Mouse (Mus musculus): ENCODE results near the gene Nek4. TPM values are rescaled to one million over a fixed set of nuclear protein-coding genes. Genes with fewer than 3 reads are reported as not detected.

Nek4 gene
- total RNA-seq, 2 experiments from 2014 or later = 7.8 to 8.3 TPM

Other genes starting within 250 kb of the Nek4 start
- gene Sfmbt1, start 236.5 kb upstream of the Nek4 start, total RNA-seq (2014; fragmentation: Nextera tagmentation) = 22.3 and 26.3 TPM in 2 replicates
- gene Sfmbt1, start 236.5 kb upstream of the Nek4 start, total RNA-seq (2017) = 12.7 and 13.7 TPM in 2 replicates
- gene Tmem110, start 125.8 kb upstream of the Nek4 start, total RNA-seq (2014; fragmentation: Nextera tagmentation) = 3.3 and 14.3 TPM in 2 replicates
- gene Tmem110, start 125.8 kb upstream of the Nek4 start, total RNA-seq (2017) = 4.1 and 6.9 TPM in 2 replicates
- 0.52 and 1.4 TPM in 2 replicates for gene Mustn1, start 72.2 kb upstream of the Nek4 start, total RNA-seq (2014; fragmentation: Nextera tagmentation)
- gene Mustn1, start 72.2 kb upstream of the Nek4 start, total RNA-seq (2017) = 1.2 TPM in 1 of 2 replicates, not detected in the other
- not detected in 2 replicates for gene Itih4, start 64.9 kb upstream of the Nek4 start, total RNA-seq (2014; fragmentation: Nextera tagmentation)
- gene Itih4, start 64.9 kb upstream of the Nek4 start, total RNA-seq (2017) = not detected in 2 replicates
- not detected in 2 replicates for gene Itih3, start 27.6 kb upstream of the Nek4 start, total RNA-seq (2014; fragmentation: Nextera tagmentation)
- not detected in 2 replicates for gene Itih3, start 27.6 kb upstream of the Nek4 start, total RNA-seq (2017)
- not detected in 2 replicates for gene Itih1, start 8.1 kb upstream of the Nek4 start, total RNA-seq (2014; fragmentation: Nextera tagmentation)
- gene Itih1, start 8.1 kb upstream of the Nek4 start, total RNA-seq (2017) = not detected in 2 replicates
- gene Glt8d1, start 50.0 kb downstream of the Nek4 start, total RNA-seq (2014; fragmentation: Nextera tagmentation) = 41.3 and 42.4 TPM in 2 replicates
- gene Glt8d1, start 50.0 kb downstream of the Nek4 start, total RNA-seq (2017) = 19.3 and 44.1 TPM in 2 replicates
- 188 and 214 TPM in 2 replicates for gene Spcs1, start 50.3 kb downstream of the Nek4 start, total RNA-seq (2014; fragmentation: Nextera tagmentation)
- 91.6 and 97.9 TPM in 2 replicates for gene Spcs1, start 50.3 kb downstream of the Nek4 start, total RNA-seq (2017)
- 64.6 and 83.6 TPM in 2 replicates for gene Pbrm1, start 67.8 kb downstream of the Nek4 start, total RNA-seq (2014; fragmentation: Nextera tagmentation)
- 75.7 and 82.9 TPM in 2 replicates for gene Pbrm1, start 67.8 kb downstream of the Nek4 start, total RNA-seq (2017)
- 442 and 595 TPM in 2 replicates for gene Gnl3, start 67.8 kb downstream of the Nek4 start, total RNA-seq (2014; fragmentation: Nextera tagmentation)
- gene Gnl3, start 67.8 kb downstream of the Nek4 start, total RNA-seq (2017) = 624 and 645 TPM in 2 replicates
- gene Smim4, start 177.6 kb downstream of the Nek4 start, total RNA-seq (2014; fragmentation: Nextera tagmentation) = 161 and 205 TPM in 2 replicates
- 56.2 and 61.8 TPM in 2 replicates for gene Smim4, start 177.6 kb downstream of the Nek4 start, total RNA-seq (2017)
- gene Nt5dc2, start 179.7 kb downstream of the Nek4 start, total RNA-seq (2014; fragmentation: Nextera tagmentation) = 82.3 and 91.5 TPM in 2 replicates
- gene Nt5dc2, start 179.7 kb downstream of the Nek4 start, total RNA-seq (2017) = 49.2 and 87.0 TPM in 2 replicates
- gene Stab1, start 217.3 kb downstream of the Nek4 start, total RNA-seq (2014; fragmentation: Nextera tagmentation) = 0.20 and 0.37 TPM in 2 replicates
- gene Stab1, start 217.3 kb downstream of the Nek4 start, total RNA-seq (2017) = not detected in 2 replicates